Mouse (Mus musculus) ES-Bruce4 (cell line): ENCODE data around the gene Tjap1.

Source experiments
- CTCF ChIP-seq: IDR thresholded peaks from one replicate; pipeline ENCODE4 v1.8.1; 2011; ENCODE audit warnings: low read depth, low read length
- EP300 ChIP-seq: IDR thresholded peaks from 2 replicates; pipeline ENCODE4 v1.6.1; 2011; ENCODE audit warnings: low read depth, low read length; ENCODE audit not compliant: insufficient read depth

GRCm38 (mm10) chr17:46297028-46297363 is 14.2 kb upstream of the Tjap1 start:
- TF ChIP-seq CTCF, result no peak
- no peak for TF ChIP-seq EP300
